Mouse (Mus musculus) small intestine, adult 2 months (tissue): ENCODE measurements at regions not wholly inside any gene's neighbourhood (a gene's known extent, or its start where the extent isn't known, plus 50 kb on each side); places are given as distances from the start of the nearest gene placed in this dataset.

Experiments used
- CTCF ChIP-seq: fragments of 200-500 bp; IDR thresholded peaks from 2 replicates; pipeline ENCODE4 v1.5.1; 2012; ENCODE audit warnings: low read depth, mild to moderate bottlenecking, control low read depth, inconsistent platforms, low read length, moderate library complexity, mixed read lengths; ENCODE audit not compliant: insufficient replicate concordance, insufficient read length; ENCODE audit errors: extremely low read depth
- POLR2A ChIP-seq: fragments of 200-500 bp; IDR thresholded peaks from 2 replicates; pipeline ENCODE4 v1.6.1; 2012; ENCODE audit warnings: low read depth, mild to moderate bottlenecking, control low read depth, inconsistent platforms, low read length, moderate library complexity

DNA sequence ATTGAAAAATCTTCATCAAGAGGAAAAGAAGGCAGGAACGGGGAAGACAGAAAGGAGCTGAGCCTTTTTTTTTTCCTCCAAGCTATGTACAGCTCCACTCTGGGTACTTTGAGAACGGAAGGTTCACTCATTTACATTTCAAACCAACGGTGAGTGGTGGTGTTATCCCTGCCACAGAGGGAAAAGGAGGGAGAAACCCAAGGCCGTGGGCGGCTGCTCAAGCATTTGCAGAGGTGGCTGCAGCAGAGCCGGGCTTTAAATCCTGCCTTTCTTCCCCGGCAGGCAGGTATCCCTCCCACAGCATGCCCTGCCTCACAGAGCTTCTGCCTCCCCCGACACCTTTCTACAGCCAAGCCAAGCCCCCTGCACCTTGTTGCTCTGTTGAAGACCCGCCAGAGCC is 212.2 kb downstream of the 3100002H09Rik start:
- TF ChIP-seq CTCF (no peak), POLR2A (no peak)
